Mouse (Mus musculus) MEL (cell line): Measurements from ENCODE around the gene Vps53.

Source experiments
- CHD2 ChIP-seq: IDR thresholded peaks from 2 replicates; pipeline ENCODE4 v1.6.1; 2011; ENCODE audit warnings: low read length, improper control_type of control experiment
- CTCF ChIP-seq, 3 experiments: IDR thresholded peaks in 2 of 3; conservative IDR thresholded peaks in 1 of 3; 2 replicates each; pipeline ENCODE4 v1.5.1; 2011 to 2012; ENCODE audit warnings: low read length in 3 of 3, low read depth in 2 of 3, mild to moderate bottlenecking in 2 of 3, improper control_type of control experiment in 1 of 3, inconsistent platforms in 1 of 3, mixed read lengths in 1 of 3, moderate library complexity in 1 of 3; ENCODE audit not compliant: control insufficient read depth in 1 of 3, insufficient read depth in 1 of 3, poor library complexity in 1 of 3, severe bottlenecking in 1 of 3
- EP300 ChIP-seq, 2 experiments: IDR thresholded peaks; 2 replicates each; pipeline ENCODE4 v1.6.1; 2011; ENCODE audit warnings: improper control_type of control experiment in 2 of 2, low read length in 2 of 2, low read depth in 1 of 2, mild to moderate bottlenecking in 1 of 2
- ETS1 ChIP-seq: IDR thresholded peaks from 2 replicates; pipeline ENCODE4 v1.6.1; 2012; ENCODE audit warnings: low read depth, mild to moderate bottlenecking, inconsistent platforms, low read length, improper control_type of control experiment, moderate library complexity
- GABPA ChIP-seq: IDR thresholded peaks from 2 replicates; pipeline ENCODE4 v1.6.1; 2012; ENCODE audit warnings: low read depth, mild to moderate bottlenecking, inconsistent platforms, low read length, improper control_type of control experiment, moderate library complexity
- GATA1 ChIP-seq: IDR thresholded peaks from 2 replicates; pipeline ENCODE4 v1.6.1; 2011; ENCODE audit warnings: low read depth, low read length, improper control_type of control experiment
- POLR2A ChIP-seq, 2 experiments: IDR thresholded peaks; 2 replicates each; pipeline ENCODE4 v1.6.1; 2011 to 2012; ENCODE audit warnings: low read length in 2 of 2, mild to moderate bottlenecking in 2 of 2, control low read depth in 1 of 2, improper control_type of control experiment in 1 of 2, low read depth in 1 of 2, moderate library complexity in 1 of 2; ENCODE audit not compliant: control insufficient read depth in 1 of 2, insufficient read depth in 1 of 2, poor library complexity in 1 of 2
- POLR2AphosphoS2 ChIP-seq: IDR thresholded peaks from 2 replicates; pipeline ENCODE4 v1.6.1; 2011; ENCODE audit warnings: low read length, improper control_type of control experiment
- TBP ChIP-seq: IDR thresholded peaks from 2 replicates; pipeline ENCODE4 v1.8.0; 2011; ENCODE audit warnings: low read depth, low read length, improper control_type of control experiment
- USF2 ChIP-seq, 2 experiments: IDR thresholded peaks; 2 replicates each; pipeline ENCODE4 v1.6.1; 2011 to 2012; ENCODE audit warnings: improper control_type of control experiment in 2 of 2, low read length in 2 of 2, borderline replicate concordance in 1 of 2, inconsistent platforms in 1 of 2, low read depth in 1 of 2, mild to moderate bottlenecking in 1 of 2; ENCODE audit not compliant: insufficient read depth in 1 of 2
- ZMIZ1 ChIP-seq: IDR thresholded peaks from 2 replicates; pipeline ENCODE4 v1.6.1; 2012; ENCODE audit warnings: low read depth, mild to moderate bottlenecking, inconsistent platforms, low read length, improper control_type of control experiment, moderate library complexity

GRCm38 (mm10) chr11:76010838-76011624 is 168.4 kb downstream of the Vps53 start:
- TF ChIP-seq EP300 (IDR thresholded peaks at IDR 0.05; ENCODE audit: low read depth in 1 of 2, low read length in 2 of 2) (peak; percentile 71 to 86), ETS1 (peak; percentile 40; the same call in 1 of the 2 replicates), GABPA (no peak), USF2 (IDR thresholded peaks at IDR 0.05; ENCODE audit: borderline replicate concordance in 1 of 2, insufficient read depth in 1 of 2, low read depth in 1 of 2, low read length in 2 of 2) (no peak), GATA1 (peak; percentile 80), ZMIZ1 (no peak), POLR2A (IDR thresholded peaks at IDR 0.05; ENCODE audit: control insufficient read depth in 1 of 2, insufficient read depth in 1 of 2, low read depth in 1 of 2, low read length in 2 of 2, poor library complexity in 1 of 2) (no peak), POLR2AphosphoS2 (no peak), CTCF (IDR thresholded peaks at IDR 0.05 in 2 of 3, conservative IDR thresholded peaks at IDR 0.05 in 1 of 3; ENCODE audit: control insufficient read depth in 1 of 3, insufficient read depth in 1 of 3, low read depth in 2 of 3, low read length in 3 of 3, poor library complexity in 1 of 3, severe bottlenecking in 1 of 3) (no peak), CHD2 (no peak), TBP (peak; percentile 64; the same call in 1 of the 2 replicates)
